Mouse (Mus musculus) urinary bladder, postnatal 10 days (tissue): ENCODE measurements around the gene Hnrnph1.

Experiments used
- DNase-seq: peaks from one replicate; pipeline ENCODE4 v3.0.0; 2022; ENCODE audit warnings: low spot score

The Hnrnph1 gene

DNA sequence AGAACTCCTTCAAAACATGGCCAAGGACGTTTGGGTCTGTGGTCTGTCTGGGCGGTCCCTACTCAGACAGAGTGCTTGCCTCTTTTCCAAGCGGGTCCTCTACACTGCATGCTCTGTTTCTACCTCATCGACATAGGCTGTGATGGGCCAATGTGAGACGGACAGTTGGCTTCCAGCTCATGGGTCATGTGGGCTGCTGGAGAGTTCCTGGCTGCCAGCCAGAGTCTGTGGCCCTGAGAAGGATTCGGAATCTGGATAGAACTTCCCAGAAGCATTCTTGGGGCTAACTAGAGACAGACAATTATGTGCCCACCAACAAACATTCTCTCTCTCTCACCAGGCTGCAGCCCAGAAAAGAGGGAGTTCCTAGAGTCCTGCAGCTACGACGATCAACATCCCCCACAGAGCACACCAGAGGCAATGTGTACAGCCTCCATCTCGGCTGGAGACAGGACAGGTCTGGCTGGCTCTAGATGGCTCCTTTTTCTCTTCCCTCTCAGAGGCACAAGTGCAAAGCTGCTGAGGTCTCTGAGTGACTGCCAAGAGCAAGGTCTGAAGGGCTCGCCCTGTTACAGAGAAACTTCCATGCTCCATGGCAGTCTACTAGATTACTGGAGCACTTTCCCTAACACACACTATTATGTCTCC lies 26.7 kb downstream of the Hnrnph1 start:
- no peak for DNase-seq

DNA sequence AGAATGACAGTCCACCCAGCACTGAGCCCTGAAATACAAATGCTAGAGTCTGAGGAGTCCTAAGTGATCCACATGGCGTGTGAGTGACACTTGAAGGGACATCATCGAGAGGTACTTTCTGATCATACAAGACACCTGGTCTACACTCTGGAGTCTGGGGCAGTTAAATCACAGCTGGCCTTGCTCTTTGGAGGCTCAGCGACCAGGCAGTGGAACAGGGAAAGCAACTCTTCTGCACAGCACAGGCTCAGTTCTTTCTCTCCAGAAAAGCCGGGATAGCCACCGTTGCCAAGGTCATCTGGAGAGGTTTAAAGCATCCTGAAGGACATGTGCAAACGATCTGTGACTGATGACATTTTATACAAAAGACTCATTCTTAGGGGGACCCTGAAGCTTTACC lies 30.4 kb downstream of the Hnrnph1 start:
- no peak for DNase-seq

DNA sequence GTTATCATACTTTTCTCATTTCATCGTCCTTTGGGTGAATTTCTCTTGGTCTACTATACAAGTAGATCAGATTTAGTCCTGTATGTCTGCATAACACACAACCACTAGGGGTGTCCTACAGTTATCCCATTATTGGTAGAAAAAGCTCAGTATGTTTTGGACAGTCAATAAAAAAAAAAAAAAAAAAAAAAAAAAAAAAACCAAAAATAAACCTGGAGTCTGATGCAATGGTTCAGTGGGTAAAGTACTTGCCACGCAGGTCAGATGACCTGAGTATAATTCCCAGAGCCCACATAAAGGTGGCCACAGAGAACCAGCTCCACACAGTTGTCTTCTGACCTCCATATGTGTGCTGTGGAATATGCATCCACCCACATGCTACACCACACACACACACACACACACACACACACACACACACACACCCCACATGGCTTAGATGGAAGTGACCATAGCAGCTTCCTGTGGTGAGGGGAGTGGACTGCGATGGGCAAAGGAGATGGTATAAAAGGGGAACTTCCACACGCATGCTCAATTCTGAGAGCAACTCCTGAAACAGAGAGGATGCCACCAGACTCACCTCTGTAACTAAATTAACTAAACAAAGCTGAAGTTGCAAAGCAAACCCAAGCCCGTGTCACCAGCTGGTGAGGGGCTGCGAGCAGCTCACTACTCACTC lies 38.9 kb downstream of the Hnrnph1 start:
- DNase-seq = no peak

DNA sequence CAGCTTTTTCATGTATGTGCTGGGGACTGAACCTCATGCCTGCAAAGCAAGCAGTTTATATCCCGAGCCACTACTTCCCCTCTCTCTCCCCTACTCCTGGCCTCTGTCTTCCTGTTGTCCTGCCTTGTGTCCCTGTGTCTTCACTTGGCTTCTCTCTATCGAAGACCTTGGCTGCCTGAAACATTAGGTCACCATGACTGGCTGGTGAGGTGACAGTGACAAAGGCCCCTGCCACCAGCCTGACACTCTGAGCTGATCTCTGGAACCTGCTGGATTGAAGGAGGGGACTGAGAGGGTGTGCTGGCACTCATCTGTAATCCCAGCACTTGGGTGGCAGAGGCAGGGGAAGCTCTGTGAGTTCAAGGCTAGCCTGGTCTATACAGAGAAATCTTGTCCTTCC lies 41.1 kb downstream of the Hnrnph1 start:
- no peak for DNase-seq

DNA sequence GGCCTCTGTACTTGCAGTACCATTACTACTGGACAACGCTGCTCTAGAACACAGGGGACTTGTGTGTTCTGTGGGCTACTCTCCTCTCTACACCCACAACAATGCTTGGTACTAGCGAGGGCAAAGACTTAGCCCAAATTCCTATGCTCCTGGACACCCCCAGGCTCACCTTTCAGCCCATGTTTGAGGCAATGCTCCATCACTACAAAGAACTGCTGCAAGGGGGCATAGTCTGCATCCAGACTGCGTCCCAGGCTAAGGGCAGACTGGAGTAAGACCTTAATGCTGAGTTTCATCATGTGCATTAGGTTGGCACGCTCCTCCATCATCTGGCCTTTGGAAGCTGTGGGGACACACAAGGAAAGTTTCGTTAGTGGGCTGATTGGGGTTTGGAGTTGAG lies 44.7 kb downstream of the Hnrnph1 start:
- no peak for DNase-seq

DNA sequence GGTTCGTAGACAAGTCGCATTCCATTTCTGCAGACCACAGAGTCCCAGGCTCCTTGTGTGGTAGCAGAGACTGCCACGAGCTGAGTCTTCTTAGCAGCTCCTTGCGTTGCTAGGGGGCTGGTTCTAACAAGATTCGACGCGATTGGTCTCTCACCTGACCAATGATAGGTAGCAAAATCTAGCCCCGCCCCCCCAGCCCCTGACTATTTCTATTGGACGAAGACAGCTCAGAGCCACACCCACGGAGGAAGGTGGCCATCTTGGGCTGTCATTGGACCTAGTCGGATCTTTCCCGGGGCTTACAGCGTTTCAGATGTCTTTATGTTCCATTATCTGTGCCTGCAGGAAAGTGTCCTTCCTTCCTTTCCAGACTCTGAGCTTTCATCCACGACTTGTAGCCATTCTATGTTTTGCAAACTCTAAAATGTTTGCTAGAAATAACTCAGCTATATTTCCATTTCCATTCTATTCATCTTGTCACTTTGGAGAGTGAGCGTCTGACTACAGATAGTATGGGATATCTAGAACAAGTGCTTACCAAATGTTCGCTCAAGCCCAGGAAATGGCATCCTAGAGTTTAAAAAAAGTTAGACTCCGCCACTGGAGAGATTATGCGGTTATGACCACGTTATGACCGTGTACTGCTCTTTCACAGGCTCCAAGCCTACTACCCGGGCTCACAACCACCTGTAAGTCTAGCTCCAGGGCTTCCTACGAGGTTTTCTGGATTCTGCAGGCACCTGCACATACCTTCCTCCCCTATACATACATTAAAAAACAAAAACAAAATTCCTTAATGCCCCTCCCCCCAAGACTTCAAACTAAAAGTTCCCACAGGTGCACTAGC lies 45.4 kb downstream of the Hnrnph1 start:
- no peak for DNase-seq

DNA sequence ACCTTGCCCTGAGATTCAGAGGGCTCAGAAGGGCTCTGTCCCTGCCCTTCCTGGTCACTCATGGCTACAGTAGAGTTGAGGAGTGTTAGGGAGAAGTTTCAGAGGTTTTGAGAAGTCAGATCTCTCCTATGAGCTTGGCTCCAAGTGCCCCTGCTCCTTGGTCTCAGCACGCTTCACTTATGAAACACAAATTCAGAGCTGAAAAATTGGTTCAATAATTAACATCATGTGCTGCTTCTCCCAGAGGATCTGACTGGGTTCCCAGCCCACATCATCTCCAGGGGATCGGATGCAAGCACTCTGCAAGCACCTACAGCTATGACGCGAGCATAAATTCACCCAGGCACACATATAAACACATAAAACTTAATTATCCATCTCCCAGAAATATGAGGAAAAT lies 49.3 kb downstream of the Hnrnph1 start:
- no peak for DNase-seq

DNA sequence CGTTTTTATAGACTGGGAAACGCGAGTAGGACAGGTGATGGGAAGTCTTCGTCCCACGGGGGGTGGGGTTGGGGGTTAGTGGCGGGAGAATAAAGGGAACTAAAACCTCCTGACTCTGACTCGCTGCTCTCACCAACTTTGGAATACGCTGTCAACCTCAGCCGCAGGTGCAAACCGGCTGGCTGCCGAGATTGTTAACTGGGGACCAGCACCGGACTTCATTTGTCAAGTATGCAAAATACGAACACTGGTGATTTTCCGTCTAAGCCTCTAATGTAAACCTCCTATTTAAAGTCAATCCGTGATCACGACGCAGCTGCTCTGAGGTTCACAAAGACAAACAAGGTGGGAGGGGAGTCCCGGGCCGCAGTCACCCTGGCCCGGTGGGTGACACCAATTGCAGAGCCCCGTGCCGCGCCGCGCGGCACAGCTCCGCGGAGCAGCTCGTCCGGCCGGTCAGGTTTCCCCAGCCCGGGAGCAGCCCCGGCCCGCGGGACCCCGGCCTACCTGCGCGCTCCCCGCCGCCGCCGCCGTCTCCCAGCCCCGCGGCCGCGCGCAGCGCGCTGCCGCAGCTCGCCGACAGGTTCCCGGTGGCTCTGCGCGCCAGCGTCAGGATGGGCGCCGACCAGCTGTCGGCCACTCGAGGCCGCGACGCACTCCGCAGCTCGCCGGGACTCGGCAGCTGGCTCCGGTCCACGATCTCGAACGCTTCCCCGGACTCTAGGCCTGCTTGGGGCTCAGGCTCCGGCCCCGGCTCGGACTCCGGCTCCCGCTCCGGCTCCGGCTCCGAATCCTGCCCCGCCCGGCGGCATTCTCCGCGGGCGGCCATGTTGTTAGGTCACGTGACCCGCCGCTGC lies 53.7 kb downstream of the Hnrnph1 start, which contains the start of gene Rufy1:
Gene Rufy1 (minus strand): TSS at position 849 of the 857 bp plus-strand sequence.
- DNase-seq = peak; percentile 47

DNA sequence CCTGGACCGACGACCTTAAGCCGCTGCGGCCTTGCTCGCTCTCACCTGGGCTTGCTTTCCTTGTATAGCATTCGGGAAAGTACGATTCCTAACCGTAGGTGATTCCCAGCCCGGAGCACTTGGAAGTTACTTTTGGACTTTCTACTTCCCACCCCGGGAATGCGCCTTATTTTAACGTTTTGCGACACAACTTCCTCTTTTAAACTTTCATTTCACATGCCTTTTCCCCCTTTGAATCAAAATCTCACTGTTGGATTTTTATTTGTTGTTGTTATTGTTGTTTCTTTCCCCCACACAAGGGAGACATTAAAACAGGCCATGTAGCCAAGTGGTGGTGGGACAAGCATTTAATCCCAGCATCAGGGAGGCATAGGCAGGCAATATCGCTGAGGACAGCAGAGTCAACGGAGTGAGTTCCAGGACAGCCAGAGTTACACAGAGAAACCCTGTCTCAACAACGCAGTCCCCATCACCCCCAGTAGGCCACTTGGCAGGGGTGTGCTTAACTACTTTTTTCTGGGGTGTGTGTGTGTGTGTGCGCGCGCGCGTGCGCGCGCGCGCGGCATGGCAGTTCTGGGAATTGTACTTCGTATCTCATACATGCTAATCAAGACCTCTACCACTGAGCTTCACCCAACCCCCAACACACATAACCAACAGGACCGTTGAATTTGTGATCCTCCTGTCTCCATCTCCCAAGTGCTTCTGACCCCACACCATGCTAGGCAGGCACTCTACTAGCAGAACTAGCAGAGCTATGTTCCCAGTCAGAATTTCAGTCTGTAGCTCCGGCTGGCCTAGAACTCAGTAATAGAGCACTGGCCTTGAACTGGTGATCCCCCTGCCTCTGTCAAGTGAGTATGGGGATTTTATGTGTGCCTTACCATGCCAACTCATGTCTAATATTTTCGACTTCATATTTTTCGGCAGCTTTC lies 54.6 kb downstream of the Hnrnph1 start:
- DNase-seq = no peak

DNA sequence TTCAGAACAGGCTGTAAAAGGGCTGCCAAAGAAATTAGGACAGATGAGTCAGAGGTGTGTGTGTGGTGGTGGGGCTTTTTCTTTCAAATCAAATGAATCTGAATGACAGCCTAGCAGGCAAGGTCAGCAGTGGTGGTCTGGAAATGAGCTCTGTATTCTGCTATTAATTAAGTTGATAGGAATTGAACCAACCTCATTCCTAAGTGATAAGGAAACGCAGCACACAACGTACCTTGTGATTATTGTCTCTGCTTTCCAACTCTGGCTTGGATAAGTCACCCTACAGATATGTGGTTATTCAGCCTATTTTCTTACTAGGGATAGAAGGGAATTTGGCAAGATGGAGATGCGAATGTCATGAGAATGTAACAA lies 55.3 kb downstream of the Hnrnph1 start:
- no peak for DNase-seq

DNA sequence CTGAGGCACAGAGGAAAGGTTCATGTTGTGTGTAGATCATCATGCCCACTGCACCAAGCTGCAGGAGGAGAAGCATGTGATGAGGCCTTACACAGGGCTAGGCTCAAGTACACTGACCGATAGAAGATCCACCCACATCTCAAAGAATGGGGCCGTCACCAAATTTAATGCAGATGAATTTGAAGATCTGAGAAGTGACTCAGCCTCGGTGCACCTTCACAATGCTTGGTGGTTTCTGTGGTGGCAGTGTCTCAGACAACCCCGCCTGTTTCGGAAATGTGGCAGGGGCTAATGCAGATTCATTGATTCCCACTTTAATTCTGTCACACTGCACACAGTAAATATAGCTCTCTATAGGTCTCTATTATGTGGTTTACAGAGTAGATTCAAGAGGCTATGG lies 56.1 kb downstream of the Hnrnph1 start:
- DNase-seq = no peak
